Mouse (Mus musculus) lung, adult 2 months (tissue): ENCODE results near the gene Fxyd5.

Experiments
- CTCF ChIP-seq: fragments of 200-500 bp; IDR thresholded peaks from 2 replicates; pipeline ENCODE4 v1.5.1; 2011; ENCODE audit warnings: mild to moderate bottlenecking, low read length, control low read depth; ENCODE audit not compliant: insufficient read depth
- POLR2A ChIP-seq: fragments of 200-500 bp; IDR thresholded peaks from 2 replicates; pipeline ENCODE4 v1.6.1; 2011; ENCODE audit warnings: low read depth, mild to moderate bottlenecking, control low read depth, low read length, borderline replicate concordance; ENCODE audit errors: extremely low read depth

DNA sequence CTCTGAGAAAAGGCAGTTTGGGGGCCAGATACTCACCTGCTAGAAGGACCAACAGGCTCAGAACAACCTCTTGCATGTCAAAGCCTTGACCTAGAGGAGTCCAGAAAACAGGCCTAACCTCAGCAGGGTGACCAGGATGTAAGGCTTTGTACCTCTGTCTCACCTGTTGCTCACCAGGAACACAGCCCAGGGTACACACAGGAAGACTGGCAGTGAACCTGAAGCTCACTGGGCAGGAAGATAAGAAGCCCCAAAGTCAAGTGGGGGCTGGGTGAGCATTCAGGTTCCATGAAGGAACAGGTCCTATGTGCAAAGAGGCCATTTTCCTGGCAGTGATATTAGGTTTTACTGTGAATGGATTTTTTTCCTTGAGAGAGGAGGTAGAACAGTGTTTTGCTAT, 31.3 kb upstream of the Fxyd5 start:
- no peak for TF ChIP-seq CTCF
- no peak for TF ChIP-seq POLR2A
